Mouse (Mus musculus) T-helper 2 cell (primary cell): Measurements from ENCODE around the gene Egf.

Source experiments
- in situ Hi-C: fragments of 300-600 bp; cut with MboI, MseI; formaldehyde crosslinking; loops from one replicate; pipeline ENCODE4 v1.15.1; 2025; ENCODE audit warnings: high pct_unique_total_duplicates

The Egf gene

GRCm38 (mm10) chr3:129651765-129652164, 103.4 kb downstream of the Egf start:
- in situ Hi-C loops, result no loop called here

DNA sequence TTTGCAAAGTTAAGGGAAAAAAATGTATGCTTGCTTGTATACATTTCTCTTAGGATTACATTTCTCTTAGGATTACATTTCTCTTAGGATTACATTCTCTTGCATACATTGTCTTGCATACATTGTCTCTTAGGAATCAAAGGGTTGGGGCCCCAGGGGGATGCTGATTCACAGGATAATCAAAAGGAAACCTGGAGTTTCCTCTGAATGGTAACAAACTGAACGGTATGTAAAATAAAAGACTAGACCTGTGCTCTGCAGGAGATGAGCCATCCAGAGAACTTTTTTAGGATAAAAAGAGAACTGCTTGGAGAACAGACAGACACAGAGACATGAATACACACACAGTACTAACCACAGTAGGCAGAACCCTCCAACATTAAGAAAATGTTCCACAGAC, 104.2 kb downstream of the Egf start:
- in situ Hi-C loops, result no loop called here

- in situ Hi-C loops, result no loop called here
Observed at GRCm38 (mm10) chr3:129650293-129650612, 104.9 kb downstream of the Egf start.

DNA sequence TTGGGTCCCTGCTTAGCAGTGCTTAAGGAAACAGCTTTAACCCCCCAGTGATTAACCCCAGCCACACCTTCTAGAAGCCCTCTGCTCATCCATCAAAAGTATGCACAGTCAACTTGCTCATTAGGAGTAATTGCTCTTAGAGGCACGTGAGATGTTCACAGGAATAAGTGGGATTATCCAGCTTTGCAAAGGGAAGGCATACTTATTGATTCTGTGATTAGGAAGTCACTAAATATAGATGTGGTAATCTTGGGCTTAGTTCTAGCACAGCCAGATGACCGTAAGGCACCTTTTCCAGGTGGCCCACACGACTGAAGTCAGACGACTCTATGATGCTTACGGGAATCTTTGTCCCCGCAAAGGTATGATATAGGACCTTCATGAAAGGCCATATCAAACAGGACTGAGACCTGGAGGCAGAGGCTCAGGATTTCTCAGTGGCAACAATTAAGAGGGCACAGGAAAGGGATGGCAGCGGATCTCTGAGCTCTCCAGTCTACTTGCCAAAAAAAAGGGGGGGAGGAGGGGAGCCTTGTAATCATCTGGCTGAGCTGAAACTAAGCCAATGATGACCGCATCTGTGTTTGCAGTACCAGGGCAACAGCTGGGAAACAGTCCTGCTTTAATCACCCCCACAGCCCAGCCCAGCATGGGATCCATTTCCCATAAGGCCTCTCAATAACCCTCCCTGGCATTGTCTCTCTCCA, 105.4 kb downstream of the Egf start:
- in situ Hi-C loops, result no loop called here

DNA sequence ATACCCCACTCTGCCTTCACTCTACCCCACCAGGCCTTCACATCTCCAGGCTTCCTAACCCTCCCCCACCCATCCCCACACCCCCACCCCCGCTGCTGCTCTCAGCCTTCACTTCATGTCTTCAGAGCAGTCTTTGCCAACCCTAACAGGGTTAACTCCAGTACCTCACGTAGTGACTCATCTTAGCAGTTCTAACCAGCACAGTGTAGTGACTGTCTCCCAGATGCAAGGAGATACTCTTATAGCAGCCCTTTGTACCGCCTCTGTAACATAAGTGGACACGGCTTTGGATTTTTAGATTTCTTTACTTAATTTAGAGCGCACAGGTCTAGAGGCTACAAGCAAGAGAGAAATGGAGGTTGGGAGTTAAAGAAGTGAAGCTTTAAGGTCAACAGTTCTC, 106.5 kb downstream of the Egf start:
- in situ Hi-C loops, result no loop called here

DNA sequence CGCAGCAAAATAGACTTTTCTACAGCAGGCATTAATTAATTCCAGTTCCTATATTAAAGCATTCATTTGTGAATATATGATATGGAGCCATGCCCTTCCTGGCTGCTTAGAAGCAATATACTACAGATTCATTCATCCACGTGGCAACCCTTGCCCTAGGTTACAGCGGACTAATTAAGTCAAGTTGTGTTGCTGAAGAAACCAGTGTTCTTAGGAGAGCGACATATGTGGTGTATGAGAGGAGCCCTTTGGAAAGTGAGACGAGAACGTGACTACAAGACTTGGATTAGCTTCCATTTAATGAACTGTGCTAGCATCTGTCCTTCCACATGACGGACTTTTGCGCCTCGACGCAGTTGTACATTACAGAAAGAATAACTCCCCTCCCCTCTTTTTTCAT, 107.8 kb downstream of the Egf start:
- in situ Hi-C loops, result no loop called here

DNA sequence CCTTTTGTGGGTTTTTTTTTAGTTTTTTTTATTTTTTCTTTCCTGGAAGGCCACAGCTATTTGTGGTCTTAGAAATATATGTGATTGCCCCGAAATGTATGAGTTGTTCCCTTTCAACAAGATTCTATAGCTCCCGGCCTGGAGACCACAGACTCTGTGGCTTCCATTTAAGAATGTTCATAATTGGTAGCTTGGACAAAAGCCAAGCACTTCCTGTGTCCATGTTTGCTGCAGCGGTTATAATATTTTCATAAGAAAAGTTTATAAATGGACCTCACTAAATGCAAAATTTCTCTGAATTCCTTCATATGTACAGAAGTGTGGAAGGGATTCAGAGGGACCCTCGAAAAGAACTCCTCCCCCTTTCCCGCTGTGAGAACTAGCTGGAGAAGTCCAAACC, 108.3 kb downstream of the Egf start:
- in situ Hi-C loops, result no loop called here

DNA sequence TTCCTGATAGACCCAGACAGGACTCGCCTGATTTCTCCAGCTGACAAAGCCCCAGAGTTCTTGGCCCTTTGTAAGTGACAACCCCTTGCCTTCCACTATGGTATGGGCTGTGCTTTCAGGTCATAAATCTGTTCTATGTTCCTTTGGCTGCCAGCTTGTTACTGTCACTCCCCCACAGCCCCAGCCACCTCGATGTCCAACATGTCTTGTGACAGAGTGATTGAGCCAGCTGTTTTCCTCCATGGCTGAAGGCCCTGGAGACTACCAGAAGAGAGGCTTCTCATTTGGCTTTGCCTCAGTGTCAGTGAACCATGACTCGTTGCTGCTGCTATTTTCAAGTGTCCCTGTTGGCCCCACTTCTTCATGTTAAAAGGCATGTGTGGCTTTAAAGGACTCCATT, 109.7 kb downstream of the Egf start:
- in situ Hi-C loops, result no loop called here

GRCm38 (mm10) chr3:129641621-129642020, 113.5 kb downstream of the Egf start:
- in situ Hi-C loops, result no loop called here

DNA sequence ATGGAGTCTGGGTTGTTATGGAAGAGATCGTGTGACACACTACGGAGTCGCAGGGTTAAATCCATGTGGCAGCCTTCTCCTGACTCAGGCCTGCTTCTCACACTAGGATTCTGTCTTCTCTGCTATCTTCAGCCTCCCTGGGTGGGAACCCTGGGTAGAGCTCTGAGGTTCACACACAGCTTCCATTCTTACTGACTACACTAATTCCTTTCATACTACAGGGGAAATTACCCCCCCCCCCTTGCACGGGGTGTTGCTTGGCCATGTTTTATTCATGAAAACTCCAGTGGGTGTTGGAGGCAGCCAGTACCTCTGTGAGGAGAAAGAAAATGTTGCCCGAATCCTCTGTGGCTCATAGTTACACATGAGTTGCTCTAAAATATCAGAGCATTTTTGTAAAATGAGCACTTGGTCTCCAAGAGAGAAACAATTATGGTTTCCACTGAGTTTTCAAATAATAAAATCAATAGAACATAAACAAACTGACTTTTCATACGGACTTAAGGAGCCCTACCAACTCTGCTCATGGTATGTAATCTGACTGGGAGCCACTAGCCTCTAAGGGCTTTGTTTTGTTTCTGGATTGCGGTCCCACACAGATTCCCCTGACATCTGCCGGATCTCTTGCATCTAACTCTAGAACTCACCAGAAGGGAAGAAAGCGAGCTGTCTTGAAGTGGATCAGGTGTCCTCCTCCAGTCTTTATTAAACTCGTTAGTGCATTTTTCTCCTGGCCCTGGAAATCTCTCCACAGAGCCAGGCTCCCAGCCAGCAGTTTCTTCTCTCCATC, 114.7 kb downstream of the Egf start:
- in situ Hi-C loops, result no loop called here

DNA sequence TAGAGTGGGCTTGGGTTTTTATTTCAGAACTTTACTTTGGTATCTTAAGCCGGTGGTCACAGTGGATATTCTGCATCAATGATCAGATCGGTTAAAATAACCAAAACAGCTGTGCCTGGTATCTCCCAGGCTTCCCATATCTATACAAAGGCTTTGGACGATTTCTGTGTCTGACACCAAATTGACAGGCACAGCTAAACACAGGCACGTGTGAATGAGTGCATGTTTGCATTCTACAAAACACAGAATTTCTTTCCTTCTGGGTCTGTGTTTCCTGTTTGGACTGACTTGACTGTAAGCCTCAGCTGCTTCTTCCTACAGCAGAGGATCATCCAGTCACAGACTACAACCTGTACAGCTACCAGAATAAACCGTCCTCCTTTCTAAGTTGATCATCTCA, 115.4 kb downstream of the Egf start:
- in situ Hi-C loops, result no loop called here

DNA sequence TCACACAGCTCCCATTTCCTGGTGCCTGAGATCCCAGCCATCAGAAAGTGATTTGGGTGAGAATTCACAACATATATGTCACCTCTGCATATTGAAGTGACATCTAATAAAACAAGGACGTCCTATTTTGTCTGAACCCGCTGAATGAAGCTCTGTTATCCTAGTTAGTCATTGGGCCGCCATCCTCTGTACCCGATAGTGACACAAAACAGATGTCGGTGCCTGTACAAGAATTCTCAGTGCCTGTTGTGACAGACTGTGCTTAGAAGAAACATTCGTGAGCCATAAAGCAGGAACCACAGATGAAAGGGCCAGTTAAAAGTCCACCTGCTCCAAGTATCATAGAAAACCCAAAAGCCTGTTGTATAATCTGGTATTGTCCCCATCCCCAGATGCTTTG, 117.7 kb downstream of the Egf start:
- in situ Hi-C loops, result no loop called here

DNA sequence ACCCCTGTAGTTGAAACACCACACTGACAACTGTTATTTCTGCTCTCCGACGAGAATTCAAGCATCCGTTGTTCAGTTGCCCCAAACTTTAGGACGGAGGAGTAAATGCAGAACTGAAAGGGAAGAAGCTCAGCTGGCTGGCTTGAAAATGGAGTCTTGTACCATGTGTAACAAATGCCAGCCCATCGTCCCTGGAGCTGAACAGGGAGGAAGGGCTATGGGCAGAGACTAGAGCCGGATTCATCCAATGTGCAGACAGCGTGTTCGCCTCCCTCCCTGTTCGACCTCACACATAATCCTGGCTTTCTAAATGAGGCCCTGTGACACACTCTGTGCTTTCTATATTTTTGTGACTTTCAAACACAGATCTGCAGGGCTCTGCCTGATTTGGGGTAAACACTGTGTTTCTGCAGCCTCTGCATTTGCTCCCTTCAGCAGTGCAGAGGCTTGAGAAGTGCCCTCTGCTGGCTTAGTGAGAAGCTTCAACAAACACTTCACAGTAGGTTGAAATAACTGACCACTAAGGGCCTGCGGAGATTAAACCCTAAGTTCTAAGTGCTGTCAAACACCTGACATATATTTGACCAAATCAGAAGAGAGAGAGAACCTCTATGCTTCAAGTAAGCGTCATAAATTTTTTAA, 120.7 kb downstream of the Egf start:
- in situ Hi-C loops, result no loop called here

GRCm38 (mm10) chr3:129633518-129633917, 121.6 kb downstream of the Egf start:
- in situ Hi-C loops, result no loop called here

- in situ Hi-C loops, result no loop called here
Observed at GRCm38 (mm10) chr3:129631857-129632256, 123.3 kb downstream of the Egf start.

GRCm38 (mm10) chr3:129631018-129631417, 124.1 kb downstream of the Egf start:
- in situ Hi-C loops, result no loop called here
